Mouse (Mus musculus) myocyte (in vitro differentiated cells): ENCODE measurements around the gene Crtac1. TPM values are rescaled to one million over a fixed set of nuclear protein-coding genes. Genes with fewer than 3 reads are reported as not detected.

Experiments used
- H3K27me3 ChIP-seq: one replicate; pipeline ENCODE4 v1.6.1; 2011; ENCODE audit not compliant: control insufficient read depth, insufficient read depth, insufficient read length
- H3K36me3 ChIP-seq: one replicate; pipeline ENCODE4 v1.6.1; 2011; ENCODE audit not compliant: control insufficient read depth, insufficient read depth
- H3K4me2 ChIP-seq: one replicate; pipeline ENCODE4 v1.6.1; 2011; ENCODE audit warnings: low read depth, control low read depth
- H3K4me3 ChIP-seq: one replicate; pipeline ENCODE4 v1.5.1; 2011; ENCODE audit warnings: mild to moderate bottlenecking, control low read depth, moderate library complexity
- H3K79me2 ChIP-seq: one replicate; pipeline ENCODE4 v1.6.1; 2011; ENCODE audit not compliant: control insufficient read depth, insufficient read depth
- H3ac ChIP-seq: one replicate; pipeline ENCODE4 v1.6.1; 2011; ENCODE audit not compliant: control insufficient read depth, insufficient read length
- CEBPB ChIP-seq: IDR thresholded peaks from 2 replicates; pipeline ENCODE4 v1.6.1; 2011; ENCODE audit warnings: mild to moderate bottlenecking, moderate library complexity; ENCODE audit not compliant: poor library complexity, insufficient read depth, severe bottlenecking
- E2F4 ChIP-seq: IDR thresholded peaks from one replicate; pipeline ENCODE4 v1.6.1; 2011; ENCODE audit warnings: mild to moderate bottlenecking, control low read depth, moderate library complexity; ENCODE audit not compliant: insufficient read depth
- MAX ChIP-seq: IDR thresholded peaks from one replicate; pipeline ENCODE4 v1.6.1; 2011; ENCODE audit warnings: low read depth, mild to moderate bottlenecking, control low read depth
- MYOD1 ChIP-seq, 3 experiments: IDR thresholded peaks; one replicate each; pipeline ENCODE4 v1.6.1; 2011; ENCODE audit warnings: control low read depth in 2 of 3, low read depth in 2 of 3, mild to moderate bottlenecking in 2 of 3, moderate library complexity in 1 of 3; ENCODE audit not compliant: insufficient read length in 2 of 3, control insufficient read depth in 1 of 3
- MYOG ChIP-seq, 3 experiments: IDR thresholded peaks; one replicate each; pipeline ENCODE4 v1.6.1; 2011; ENCODE audit warnings: control low read depth in 2 of 3, low read depth in 2 of 3, mild to moderate bottlenecking in 2 of 3; ENCODE audit not compliant: insufficient read length in 2 of 3, control insufficient read depth in 1 of 3, insufficient read depth in 1 of 3
- POLR2A ChIP-seq: IDR thresholded peaks from one replicate; pipeline ENCODE4 v1.6.1; 2011; ENCODE audit warnings: low read depth, mild to moderate bottlenecking, control low read depth, moderate library complexity; ENCODE audit not compliant: insufficient read length
- POLR2AphosphoS2 ChIP-seq: IDR thresholded peaks from one replicate; pipeline ENCODE4 v1.6.1; 2011; ENCODE audit warnings: low read depth, control low read depth; ENCODE audit not compliant: insufficient read length
- REST ChIP-seq: IDR thresholded peaks from one replicate; pipeline ENCODE4 v1.6.1; 2011; ENCODE audit warnings: mild to moderate bottlenecking, control low read depth, moderate library complexity; ENCODE audit not compliant: insufficient read depth, insufficient read length
- SRF ChIP-seq: IDR thresholded peaks from one replicate; pipeline ENCODE4 v1.6.1; 2011; ENCODE audit warnings: low read depth; ENCODE audit not compliant: control insufficient read depth, insufficient read length
- TCF12 ChIP-seq: IDR thresholded peaks from one replicate; pipeline ENCODE4 v1.6.1; 2011; ENCODE audit warnings: mild to moderate bottlenecking, control low read depth; ENCODE audit not compliant: poor library complexity, insufficient read depth, severe bottlenecking
- TCF3 ChIP-seq: IDR thresholded peaks from one replicate; pipeline ENCODE4 v1.6.1; 2011; ENCODE audit warnings: low read depth, control low read depth; ENCODE audit not compliant: insufficient read length
- USF1 ChIP-seq: IDR thresholded peaks from one replicate; pipeline ENCODE4 v1.6.1; 2011; ENCODE audit warnings: low read depth, mild to moderate bottlenecking, control low read depth, moderate library complexity
- polyA plus RNA-seq: library from polyadenylated mRNA; unstranded; fragments of >200 nt; fragmentation: generic; extraction: Trizol; gene quantifications from one replicate; pipeline ENCODE4 v1.2.1, GENCODE M21; 2012; ENCODE audit warnings: missing spikeins

Gene Crtac1
- polyA plus RNA-seq, 1 experiment, result not detected

GRCm38 (mm10) chr19:42358406-42358805 lies 73.2 kb downstream of the Crtac1 start:
- Histone ChIP-seq H3K4me3 (no peak overlapping the region), H3K4me2 (no peak overlapping the region), H3K27me3 (no peaks in the 10 kb centered on the region)

GRCm38 (mm10) chr19:42356854-42357253 lies 74.7 kb downstream of the Crtac1 start:
- TF ChIP-seq USF1 (no peak), TCF12 (no peak), MYOD1 (IDR thresholded peaks at IDR 0.05; ENCODE audit: control insufficient read depth in 1 of 3, insufficient read length in 2 of 3, low read depth in 2 of 3) (no peak), CEBPB (no peak), E2F4 (no peak), SRF (no peak), POLR2AphosphoS2 (no peak), REST (no peak), MYOG (IDR thresholded peaks at IDR 0.05; ENCODE audit: control insufficient read depth in 1 of 3, insufficient read depth in 1 of 3, insufficient read length in 2 of 3, low read depth in 2 of 3) (no peak)
- no peaks in the 10 kb centered on the region for H3K36me3 ChIP-seq
- H3ac ChIP-seq, result no peak overlapping the region
- H3K79me2 ChIP-seq, result no peaks in the 10 kb centered on the region
- H3K4me2 ChIP-seq, result no peak overlapping the region
- H3K27me3 ChIP-seq, result no peaks in the 10 kb centered on the region
- no peak overlapping the region for H3K4me3 ChIP-seq

More at GRCm38 (mm10) chr19:42358406-42358805, 73.2 kb downstream of the Crtac1 start:
- no peak for TF ChIP-seq USF1
- no peak for TF ChIP-seq MYOG (IDR thresholded peaks at IDR 0.05; ENCODE audit: control insufficient read depth in 1 of 3, insufficient read depth in 1 of 3, insufficient read length in 2 of 3, low read depth in 2 of 3)
- TF ChIP-seq POLR2A, result no peak
- TF ChIP-seq TCF3, result no peak
- no peak for TF ChIP-seq TCF12
- no peak for TF ChIP-seq E2F4
- TF ChIP-seq MAX, result no peak
- TF ChIP-seq SRF, result no peak
- no peak for TF ChIP-seq MYOD1 (IDR thresholded peaks at IDR 0.05; ENCODE audit: control insufficient read depth in 1 of 3, insufficient read length in 2 of 3, low read depth in 2 of 3)
- TF ChIP-seq POLR2AphosphoS2, result no peak
- TF ChIP-seq CEBPB, result no peak
- no peak for TF ChIP-seq REST
- Histone ChIP-seq H3K79me2 (no peaks in the 10 kb centered on the region), H3K36me3 (no peaks in the 10 kb centered on the region), H3ac (no peak overlapping the region)

GRCm38 (mm10) chr19:42355476-42355875 lies 76.1 kb downstream of the Crtac1 start:
- TF ChIP-seq USF1, result no peak
- no peak for TF ChIP-seq MYOD1 (IDR thresholded peaks at IDR 0.05; ENCODE audit: control insufficient read depth in 1 of 3, insufficient read length in 2 of 3, low read depth in 2 of 3)
- TF ChIP-seq POLR2AphosphoS2, result no peak
- no peak for TF ChIP-seq MAX
- no peak for TF ChIP-seq POLR2A
- H3ac ChIP-seq, result no peak overlapping the region
- no peaks in the 10 kb centered on the region for H3K27me3 ChIP-seq
- no peak overlapping the region for H3K4me2 ChIP-seq
- no peaks in the 10 kb centered on the region for H3K36me3 ChIP-seq
- no peaks in the 10 kb centered on the region for H3K79me2 ChIP-seq
- no peak overlapping the region for H3K4me3 ChIP-seq

- Histone ChIP-seq H3ac (no peak overlapping the region), H3K4me2 (no peak overlapping the region), H3K4me3 (no peak overlapping the region), H3K27me3 (peaks cover 9% of the 10 kb centered on the region), H3K79me2 (no peaks in the 10 kb centered on the region), H3K36me3 (no peaks in the 10 kb centered on the region)
- TF ChIP-seq REST (no peak), USF1 (no peak), POLR2AphosphoS2 (no peak), POLR2A (no peak), TCF12 (no peak)
Measured at GRCm38 (mm10) chr19:42341183-42341582, 90.4 kb downstream of the Crtac1 start.

- Histone ChIP-seq H3K27me3 (peaks cover 8% of the 10 kb centered on the region), H3K79me2 (no peaks in the 10 kb centered on the region), H3K4me3 (no peak overlapping the region), H3K4me2 (no peak overlapping the region), H3K36me3 (no peaks in the 10 kb centered on the region), H3ac (no peak overlapping the region)
- TF ChIP-seq REST, result no peak
- no peak for TF ChIP-seq USF1
- no peak for TF ChIP-seq CEBPB
- TF ChIP-seq MYOD1 (IDR thresholded peaks at IDR 0.05; ENCODE audit: control insufficient read depth in 1 of 3, insufficient read length in 2 of 3, low read depth in 2 of 3), result no peak
- TF ChIP-seq SRF, result no peak
- no peak for TF ChIP-seq POLR2A
- no peak for TF ChIP-seq POLR2AphosphoS2
- TF ChIP-seq TCF12, result no peak
- no peak for TF ChIP-seq E2F4
- no peak for TF ChIP-seq TCF3
- no peak for TF ChIP-seq MAX
- TF ChIP-seq MYOG (IDR thresholded peaks at IDR 0.05; ENCODE audit: control insufficient read depth in 1 of 3, insufficient read depth in 1 of 3, insufficient read length in 2 of 3, low read depth in 2 of 3), result no peak
Measured at GRCm38 (mm10) chr19:42332081-42332736, 99.4 kb downstream of the Crtac1 start.
